Mouse (Mus musculus) megakaryocyte, embryonic 14.5 days (primary cell): ENCODE measurements at regions not wholly inside any gene's neighbourhood (a gene's known extent, or its start where the extent isn't known, plus 50 kb on each side); places are given as distances from the start of the nearest gene placed in this dataset.

ENCODE experiments used
- FLI1 ChIP-seq: IDR thresholded peaks from 2 replicates; pipeline ENCODE4 v1.6.1; 2012; ENCODE audit warnings: low read length, inconsistent platforms, mixed read lengths
- GATA1 ChIP-seq: IDR thresholded peaks from 3 replicates; pipeline ENCODE4 v1.6.1; 2012; ENCODE audit warnings: mixed read lengths, low read length, inconsistent platforms, borderline replicate concordance

- no peak for TF ChIP-seq FLI1
- TF ChIP-seq GATA1, result no peak
These were observed 81.8 kb downstream of the Nfkbiz start for GRCm38 (mm10) chr16:55756764-55757421.
